Mouse (Mus musculus) embryonic facial prominence, embryonic 11.5 days (tissue): ENCODE measurements around the gene Sec24c. TPM values are rescaled to one million over a fixed set of nuclear protein-coding genes. Genes with fewer than 3 reads are reported as not detected.
"Not testable (repeated sequence)": the region's sequence is repeated elsewhere in the genome, so short reads cannot be mapped to it uniquely, and the experiment has no call there.

ENCODE experiments used
- ATAC-seq: fragments of 200-750 bp; cut with Nextera tagmentation; replicated peaks from 2 replicates; pipeline ENCODE4 v1.8.0; 2017; ENCODE audit warnings: low read depth; ENCODE audit not compliant: insufficient number of reproducible peaks, low FRiP score, low TSS enrichment
- DNase-seq: peaks from one replicate; pipeline ENCODE4 v3.0.0-alpha.2; 2015; ENCODE audit warnings: low spot score
- H3K27ac ChIP-seq: fragments of 300-500 bp; sonication (generic); replicated peaks from 2 replicates; pipeline ENCODE4 v1.5.1; 2014; ENCODE audit warnings: mild to moderate bottlenecking, low read depth, low read length, control low read depth
- H3K27me3 ChIP-seq: fragments of 300-500 bp; sonication (generic); 2 replicates; pipeline ENCODE4 v1.6.1; 2014; ENCODE audit warnings: mild to moderate bottlenecking, low read length, moderate library complexity, mixed read lengths; ENCODE audit not compliant: control insufficient read depth, insufficient read depth
- H3K36me3 ChIP-seq: fragments of 300-500 bp; sonication (generic); replicated peaks from 2 replicates; pipeline ENCODE4 v1.6.1; 2014; ENCODE audit warnings: low read depth, mild to moderate bottlenecking, low read length, moderate library complexity, mixed read lengths; ENCODE audit not compliant: control insufficient read depth, insufficient read depth
- H3K4me1 ChIP-seq: fragments of 300-500 bp; sonication (generic); 2 replicates; pipeline ENCODE4 v1.6.1; 2014; ENCODE audit warnings: low read length, mixed read lengths; ENCODE audit not compliant: control insufficient read depth, insufficient read depth
- H3K4me2 ChIP-seq: fragments of 300-500 bp; sonication (generic); 2 replicates; pipeline ENCODE4 v1.6.1; 2014; ENCODE audit warnings: low read depth, mild to moderate bottlenecking, control low read depth, low read length, moderate library complexity
- H3K4me3 ChIP-seq: fragments of 300-500 bp; sonication (generic); 2 replicates; pipeline ENCODE4 v1.5.1; 2014; ENCODE audit warnings: low read depth, low read length, control low read depth
- H3K9ac ChIP-seq: fragments of 300-500 bp; sonication (generic); replicated peaks from 2 replicates; pipeline ENCODE4 v1.6.1; 2014; ENCODE audit warnings: mild to moderate bottlenecking, control low read depth, low read length
- H3K9me3 ChIP-seq: fragments of 300-500 bp; sonication (generic); replicated peaks from 2 replicates; pipeline ENCODE4 v1.6.1; 2016; ENCODE audit warnings: mild to moderate bottlenecking, low read length, inconsistent platforms, mixed read lengths; ENCODE audit not compliant: control insufficient read depth
- WGBS: fragments of 180-500 bp; shearing (Covaris S2); extraction: QIAGEN DNeasy Blood & Tissue Kit; methylation state at CpG from one replicate; pipeline ENCODE4 v1.1.7; 2014; 5-methylcytosine and 5-hydroxymethylcytosine counted together
- polyA plus RNA-seq: library from polyadenylated mRNA; unstranded; fragments of >200 nt; fragmentation: Nextera tagmentation; extraction: Ambion mirVana; gene quantifications from 2 replicates; pipeline ENCODE4 v1.2.1, GENCODE M21; 2014

Sec24c gene
- polyA plus RNA-seq = 73.7 and 76.8 TPM in 2 replicates

- Histone ChIP-seq H3K36me3 (peaks cover 2% of the 10 kb centered on the region; the same call in 1 of the 2 replicates), H3K4me2 (peak within 1 kb of the TSS; percentile 74), H3K4me1 (no peaks in the 10 kb centered on the region), H3K9ac (peak within 1 kb of the TSS; percentile 80), H3K27ac (peak within 1 kb of the TSS; percentile 80), H3K27me3 (no peaks in the 10 kb centered on the region), H3K4me3 (peak within 1 kb of the TSS; percentile 69), H3K9me3 (no peaks in the 10 kb centered on the region)
- DNase-seq (peak; percentile 100), ATAC-seq (peak; percentile 95)
- WGBS = under 1% methylated on average over 43 of the region's 43 CpGs
Observed at GRCm38 (mm10) chr14:20674064-20674833, at the start of gene Sec24c. Sec24c (plus strand) TSS chr14:20674308.

GRCm38 (mm10) chr14:20626447-20626846 is 47.7 kb upstream of the Sec24c start:
- Histone ChIP-seq H3K36me3 (no peaks in the 10 kb centered on the region), H3K4me3 (no peak overlapping the region), H3K4me2 (no peak overlapping the region), H3K9me3 (no peaks in the 10 kb centered on the region), H3K27ac (no peak overlapping the region), H3K4me1 (no peaks in the 10 kb centered on the region), H3K9ac (no peak overlapping the region), H3K27me3 (no peaks in the 10 kb centered on the region)
- ATAC-seq = no peak
- DNase-seq = no peak
- WGBS = 79% methylated on average over 2 of the region's 2 CpGs

GRCm38 (mm10) chr14:20626971-20627370 is 47.1 kb upstream of the Sec24c start:
- no peak for DNase-seq
- Histone ChIP-seq H3K27ac (no peak overlapping the region), H3K27me3 (no peaks in the 10 kb centered on the region), H3K9ac (no peak overlapping the region), H3K4me3 (no peak overlapping the region), H3K36me3 (no peaks in the 10 kb centered on the region), H3K9me3 (no peaks in the 10 kb centered on the region), H3K4me1 (no peaks in the 10 kb centered on the region), H3K4me2 (no peak overlapping the region)
- ATAC-seq = no peak
- WGBS = 76% methylated on average over 3 of the region's 3 CpGs

- H3K4me2 ChIP-seq = no peak overlapping the region
- H3K27ac ChIP-seq = no peak overlapping the region
- no peaks in the 10 kb centered on the region for H3K9me3 ChIP-seq
- H3K9ac ChIP-seq = no peak overlapping the region
- ATAC-seq (no peak), DNase-seq (peak; percentile 2)
- no peaks in the 10 kb centered on the region for H3K36me3 ChIP-seq
- H3K4me3 ChIP-seq = no peak overlapping the region
- WGBS = 62% methylated on average over 4 of the region's 4 CpGs
- H3K4me1 ChIP-seq = no peaks in the 10 kb centered on the region
- no peaks in the 10 kb centered on the region for H3K27me3 ChIP-seq
Observed at GRCm38 (mm10) chr14:20631253-20631652, 42.9 kb upstream of the Sec24c start.

GRCm38 (mm10) chr14:20635546-20635945 is 38.6 kb upstream of the Sec24c start:
- Histone ChIP-seq H3K27ac (no peak overlapping the region), H3K9me3 (no peaks in the 10 kb centered on the region), H3K9ac (no peak overlapping the region), H3K36me3 (no peaks in the 10 kb centered on the region), H3K4me2 (no peak overlapping the region), H3K4me1 (no peaks in the 10 kb centered on the region), H3K4me3 (no peak overlapping the region), H3K27me3 (no peaks in the 10 kb centered on the region)
- 91% methylated on average over 2 of the region's 2 CpGs for WGBS
- DNase-seq (no peak), ATAC-seq (no peak)

GRCm38 (mm10) chr14:20636968-20637367 is 37.1 kb upstream of the Sec24c start:
- not testable (repeated sequence) for H3K9me3 ChIP-seq

GRCm38 (mm10) chr14:20637818-20638574 is 36.1 kb upstream of the Sec24c start:
- Histone ChIP-seq H3K27me3 (no peaks in the 10 kb centered on the region), H3K4me3 (no peak overlapping the region), H3K9ac (no peak overlapping the region), H3K27ac (no peak overlapping the region), H3K9me3 (no peaks in the 10 kb centered on the region), H3K4me2 (no peak overlapping the region), H3K4me1 (no peaks in the 10 kb centered on the region), H3K36me3 (no peaks in the 10 kb centered on the region)
- 76% methylated on average over 2 of the region's 2 CpGs for WGBS
- DNase-seq = no peak
- no peak for ATAC-seq

More at GRCm38 (mm10) chr14:20636968-20637367, 37.1 kb upstream of the Sec24c start:
- ATAC-seq, H3K27ac ChIP-seq, H3K27me3 ChIP-seq, DNase-seq, H3K36me3 ChIP-seq, H3K4me3 ChIP-seq, H3K9ac ChIP-seq, H3K4me1 ChIP-seq, H3K4me2 ChIP-seq: not testable (repeated sequence)
- 98% methylated on average over 3 of the region's 3 CpGs for WGBS

- DNase-seq (no peak), ATAC-seq (no peak)
- Histone ChIP-seq H3K36me3 (no peaks in the 10 kb centered on the region), H3K4me3 (no peak overlapping the region), H3K9ac (no peak overlapping the region), H3K4me1 (no peaks in the 10 kb centered on the region), H3K27ac (no peak overlapping the region), H3K9me3 (no peaks in the 10 kb centered on the region), H3K4me2 (no peak overlapping the region), H3K27me3 (no peaks in the 10 kb centered on the region)
- 89% methylated on average over 6 of the region's 6 CpGs for WGBS
Observed at GRCm38 (mm10) chr14:20638702-20639101, 35.4 kb upstream of the Sec24c start.
